Mouse (Mus musculus) lung, postnatal 25 days (tissue): Measurements from ENCODE around the gene Prss57.

Experiments used
- DNase-seq: peaks from one replicate; pipeline ENCODE4 v3.0.0; 2022; ENCODE audit warnings: low spot score

The Prss57 gene

GRCm38 (mm10) chr10:79790861-79791260 is at the start of gene Prss57:
Gene Prss57, minus strand, starts transcription at chr10:79790961.
- DNase-seq = no peak

GRCm38 (mm10) chr10:79840091-79840490 is 49.3 kb upstream of the Prss57 start:
- DNase-seq = no peak

DNA sequence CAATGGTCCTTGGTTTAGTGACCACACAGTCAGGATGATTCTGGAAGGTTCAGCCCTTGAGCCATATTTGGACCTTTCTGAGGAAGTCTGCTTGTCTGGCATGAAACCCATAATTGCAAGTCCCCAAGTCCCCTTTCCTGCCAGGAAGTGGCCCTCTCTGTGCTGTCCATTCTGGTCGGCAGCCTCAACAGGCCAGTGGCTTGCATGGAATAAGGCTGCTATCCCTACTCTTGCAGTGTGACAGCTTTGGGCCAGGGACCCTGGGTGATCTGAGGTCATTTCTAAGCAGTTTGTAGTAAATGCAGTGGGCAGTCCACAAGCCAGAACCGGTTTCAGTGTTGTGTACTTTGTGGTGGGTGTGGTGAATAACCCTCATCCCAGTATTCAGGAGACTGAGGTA is 47.4 kb upstream of the Prss57 start:
- no peak for DNase-seq

DNA sequence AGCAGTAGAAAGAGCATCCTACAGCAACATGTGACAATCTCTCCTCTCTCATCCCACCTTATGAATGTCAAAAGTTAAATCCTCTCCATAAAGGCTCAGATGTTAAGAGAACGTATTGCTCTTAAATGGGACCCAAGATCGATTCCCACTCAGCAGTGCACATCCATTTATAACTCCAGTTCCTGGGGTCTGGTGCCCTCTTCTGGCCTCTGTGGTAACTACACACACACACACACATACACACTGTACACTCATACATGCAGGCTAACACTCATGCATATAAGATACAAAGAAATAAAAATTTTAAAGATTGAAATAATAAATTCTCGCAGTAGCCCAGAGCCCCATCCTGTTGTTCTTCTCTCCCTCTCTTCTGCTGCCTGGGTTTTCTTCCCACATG is 46.2 kb upstream of the Prss57 start:
- no peak for DNase-seq

GRCm38 (mm10) chr10:79834769-79835398 is 44.1 kb upstream of the Prss57 start:
- peak; percentile 76 for DNase-seq

GRCm38 (mm10) chr10:79832786-79833181 is 42.0 kb upstream of the Prss57 start:
- no peak for DNase-seq

- no peak for DNase-seq
These were observed 41.4 kb upstream of the Prss57 start for GRCm38 (mm10) chr10:79832026-79832785.

- no peak for DNase-seq
These were observed 40.8 kb upstream of the Prss57 start for GRCm38 (mm10) chr10:79831583-79831982.

GRCm38 (mm10) chr10:79824413-79824812 is 33.7 kb upstream of the Prss57 start:
- DNase-seq = peak; percentile 59

DNA sequence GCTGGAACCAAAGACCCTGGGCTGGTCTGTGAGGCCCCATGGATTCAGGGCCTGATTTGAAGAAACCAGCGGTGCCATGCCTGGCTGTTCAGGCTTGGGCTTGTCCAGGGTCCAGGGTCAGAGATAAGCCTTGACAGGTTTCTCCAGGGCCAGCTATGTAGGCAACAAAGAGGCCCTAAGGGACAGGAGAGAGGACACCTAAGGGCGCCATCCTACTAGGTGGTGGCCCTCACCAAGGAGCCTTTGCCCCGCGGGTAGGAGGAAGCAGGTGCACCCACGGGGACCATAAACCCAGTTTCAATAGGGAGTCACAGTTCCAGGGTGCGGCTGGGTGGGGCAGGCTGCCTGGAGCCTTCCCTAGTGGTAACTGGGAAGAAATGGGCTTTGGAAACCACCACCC is 32.2 kb upstream of the Prss57 start:
- no peak for DNase-seq

GRCm38 (mm10) chr10:79822372-79822771 is 31.6 kb upstream of the Prss57 start:
- peak; percentile 28 for DNase-seq

DNA sequence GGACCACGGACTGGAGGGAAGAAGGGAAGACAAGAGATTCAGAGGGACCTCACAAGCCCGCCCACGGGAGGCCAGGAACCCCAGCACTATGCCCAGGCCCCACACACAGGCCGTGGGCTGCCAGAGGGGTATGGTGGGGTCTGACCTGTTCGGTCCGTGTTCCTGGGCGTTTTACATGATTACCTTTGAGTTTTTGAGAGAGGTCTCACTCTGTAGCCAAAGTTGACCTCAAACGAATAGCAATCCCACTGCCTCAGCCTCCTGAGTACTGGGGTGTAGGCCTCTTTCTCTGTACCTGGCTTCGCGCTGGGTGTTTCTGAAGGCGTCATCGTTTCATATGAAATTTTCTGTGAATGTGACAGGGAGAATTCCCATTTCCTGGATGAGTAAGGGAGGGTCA is 31.0 kb upstream of the Prss57 start:
- DNase-seq = no peak

GRCm38 (mm10) chr10:79820782-79821181 is 30.0 kb upstream of the Prss57 start, which contains the start of gene Misp:
Gene Misp, plus strand, starts transcription at chr10:79820989.
- peak; percentile 28 for DNase-seq

DNA sequence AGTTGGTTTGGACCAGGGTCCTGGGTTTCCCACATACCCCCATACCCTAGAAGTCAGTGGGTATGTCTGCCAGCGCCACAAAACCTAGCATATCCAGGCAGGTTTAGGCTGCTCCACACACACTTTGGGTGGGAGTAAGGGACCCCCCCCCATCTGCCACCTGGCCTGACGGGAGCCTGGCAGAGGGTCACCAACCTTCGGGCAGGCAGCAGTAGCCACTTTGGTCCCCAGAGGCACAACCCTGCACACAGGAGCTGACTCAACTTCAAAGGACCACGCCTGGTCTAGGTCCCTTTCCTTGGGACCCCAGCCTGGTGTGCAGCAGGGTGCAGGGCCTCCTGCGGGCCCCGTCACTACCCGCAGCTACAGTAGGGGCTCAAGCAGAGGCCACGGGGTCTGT is 29.5 kb upstream of the Prss57 start:
- no peak for DNase-seq

GRCm38 (mm10) chr10:79819606-79820005 is 28.8 kb upstream of the Prss57 start:
- DNase-seq = no peak

DNA sequence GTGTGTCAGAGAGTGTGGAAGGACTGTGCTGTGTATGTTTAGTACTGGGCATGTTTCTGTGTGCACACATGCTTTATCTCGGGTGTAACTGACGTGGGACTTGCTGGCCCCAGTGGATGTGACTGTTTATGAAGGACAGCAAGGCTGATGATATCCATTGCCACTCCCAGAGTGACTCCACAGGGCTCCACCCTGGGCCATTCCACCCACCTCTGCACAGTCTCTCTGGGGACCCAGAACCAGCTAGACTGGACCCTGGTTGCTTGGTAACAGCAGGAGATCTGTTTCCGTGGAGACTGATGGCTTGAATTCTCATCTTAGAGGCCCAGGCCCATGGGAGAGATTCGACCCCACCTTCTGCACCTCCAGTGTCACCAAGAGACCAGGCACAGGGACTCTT is 27.5 kb upstream of the Prss57 start:
- DNase-seq = no peak

DNA sequence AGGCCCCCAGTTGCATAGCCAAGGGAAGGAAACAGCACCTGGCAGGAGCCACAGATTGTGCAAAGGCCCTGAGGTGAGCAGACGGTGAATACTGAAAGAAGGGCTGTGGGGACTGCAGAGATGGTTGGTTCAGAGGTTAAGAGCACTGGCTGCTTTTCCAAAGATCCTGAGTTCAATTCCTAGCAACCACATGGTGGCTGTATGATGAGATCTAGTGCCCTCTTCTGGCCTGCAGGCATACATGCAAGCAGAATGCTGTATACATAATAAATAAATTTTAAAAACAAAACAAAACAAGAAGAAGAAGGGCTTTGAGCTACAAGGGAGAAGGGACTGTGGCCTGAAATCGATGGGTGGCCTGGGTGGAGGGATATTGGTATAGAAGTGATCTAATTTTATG is 26.4 kb upstream of the Prss57 start:
- DNase-seq = no peak

DNA sequence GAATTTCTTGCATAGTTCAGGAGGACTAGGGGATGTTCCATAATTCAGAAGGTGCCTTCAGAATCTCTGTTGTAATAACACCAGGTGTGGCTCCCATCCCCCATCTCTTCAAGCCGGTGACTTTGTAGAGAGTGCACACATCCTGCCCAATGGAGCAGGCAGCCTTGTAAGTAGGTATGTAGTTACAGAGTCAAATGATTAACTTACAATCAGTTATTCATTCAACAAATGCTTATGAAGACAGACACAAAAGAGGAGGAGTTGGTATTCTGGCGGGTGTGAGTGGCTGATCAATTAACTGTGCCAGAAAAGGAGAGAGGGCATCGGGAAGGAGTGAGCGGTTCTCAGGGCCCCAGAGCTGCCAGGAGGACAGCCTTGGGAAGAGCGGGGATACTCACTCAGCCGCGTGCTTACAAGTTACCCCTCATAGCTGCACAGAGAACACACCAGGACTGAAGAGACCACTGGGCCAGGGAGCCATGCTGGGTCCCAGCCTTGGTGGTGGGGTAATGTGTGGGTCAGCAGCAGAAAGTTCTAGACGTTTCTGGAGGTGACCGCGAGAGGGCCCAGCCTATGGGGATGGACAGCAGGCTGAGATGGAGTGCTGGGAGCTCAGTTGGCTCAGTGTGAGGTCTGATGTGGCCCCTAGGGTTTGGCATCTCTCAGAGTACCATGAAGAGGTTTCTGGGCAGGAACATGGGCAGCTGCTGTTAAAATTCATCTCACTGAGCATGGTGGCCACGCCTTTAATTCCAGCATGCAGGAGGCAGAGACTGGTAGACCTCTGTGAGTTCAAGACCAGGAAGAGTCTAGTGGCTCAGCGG is 25.1 kb upstream of the Prss57 start:
- DNase-seq = no peak

DNA sequence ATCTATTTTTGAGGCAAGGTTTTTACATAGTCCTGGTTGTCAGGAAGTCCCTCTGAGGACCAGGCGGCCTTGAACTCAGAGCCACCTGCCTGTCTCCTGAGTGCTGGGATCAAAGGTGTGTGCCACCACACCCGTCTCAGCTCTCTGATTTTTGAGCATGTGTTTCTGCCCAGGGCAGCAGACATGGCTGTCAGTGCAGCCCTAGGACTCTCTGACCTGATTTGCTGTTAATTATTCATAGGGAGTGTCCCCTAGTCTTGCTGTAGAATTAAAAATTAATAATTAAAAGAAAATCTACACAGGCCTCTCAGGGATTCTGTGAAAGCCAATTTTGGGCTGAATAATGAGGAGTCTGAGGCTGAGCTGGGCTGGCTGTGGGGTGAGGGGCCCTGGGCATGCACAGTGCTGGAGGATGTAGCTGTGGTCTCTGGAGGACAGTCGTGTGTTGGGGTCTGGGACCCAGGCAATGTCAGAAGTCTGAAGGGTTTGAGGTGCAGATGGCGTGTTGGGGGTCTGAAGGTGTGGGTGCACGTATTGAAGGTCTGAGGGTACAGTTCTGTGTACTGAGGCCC is 23.6 kb upstream of the Prss57 start:
- DNase-seq = no peak

GRCm38 (mm10) chr10:79811736-79812637 is 21.2 kb upstream of the Prss57 start:
- DNase-seq = peak; percentile 83

- peak; percentile 56 for DNase-seq
These were observed 18.0 kb upstream of the Prss57 start for GRCm38 (mm10) chr10:79808728-79809127.
